Mouse (Mus musculus): Measurements from ENCODE around the gene Fcer2a.

Fcer2a gene

DNA sequence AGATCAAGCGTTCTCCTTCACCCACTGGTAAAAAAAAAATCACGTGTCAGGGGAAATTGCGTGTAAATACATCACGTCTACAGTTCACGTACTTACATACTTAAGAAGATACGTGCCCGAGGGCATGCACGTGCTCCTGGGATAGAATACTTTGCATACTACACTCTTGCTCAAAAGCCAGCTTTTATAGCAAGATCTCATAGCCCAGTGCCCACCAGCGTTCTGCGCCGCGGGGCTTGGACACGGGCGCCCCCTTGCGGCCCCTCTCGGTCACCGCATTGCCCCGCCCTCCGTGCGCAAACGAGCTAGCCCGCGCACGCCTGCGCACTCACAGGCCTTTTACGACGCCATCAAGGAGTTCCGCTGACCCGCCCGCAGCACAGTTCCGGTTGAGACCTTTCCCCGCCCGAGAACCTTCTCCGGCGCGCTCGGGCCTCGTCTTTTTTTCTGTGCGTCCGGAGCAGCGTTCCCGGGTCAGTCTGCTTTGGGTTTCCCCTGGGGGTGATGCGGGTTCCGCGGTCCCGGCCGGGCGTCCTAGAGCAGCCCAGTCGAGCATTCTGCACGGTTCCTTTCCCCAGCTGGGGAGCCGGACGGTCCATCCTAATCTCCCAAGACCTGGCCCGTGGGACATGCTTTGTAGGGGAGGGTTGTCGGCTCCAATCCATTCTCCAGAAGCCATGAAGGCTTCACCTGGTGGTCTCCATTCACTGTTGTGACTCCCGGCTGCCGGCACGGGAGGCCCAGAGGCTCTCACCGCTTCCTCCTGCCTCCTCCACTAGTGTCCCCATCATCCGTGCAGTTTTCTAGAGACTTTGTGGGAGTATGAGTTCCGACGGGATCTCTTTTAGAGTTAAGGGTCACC, 17.6 kb downstream of the Fcer2a start, which contains the start of gene Trappc5:
Gene Trappc5, plus strand, starts transcription at position 169 of the 862 bp plus-strand sequence.
- DNase-seq: peak; percentile 92

- DNase-seq: no peak
These were observed 19.3 kb downstream of the Fcer2a start for GRCm38 (mm10) chr8:3674671-3675070.

GRCm38 (mm10) chr8:3671980-3672491, 21.9 kb downstream of the Fcer2a start, which contains the start of gene Fcor:
Fcor (minus strand) TSS chr8:3672362.
- DNase-seq: peak; percentile 92

DNA sequence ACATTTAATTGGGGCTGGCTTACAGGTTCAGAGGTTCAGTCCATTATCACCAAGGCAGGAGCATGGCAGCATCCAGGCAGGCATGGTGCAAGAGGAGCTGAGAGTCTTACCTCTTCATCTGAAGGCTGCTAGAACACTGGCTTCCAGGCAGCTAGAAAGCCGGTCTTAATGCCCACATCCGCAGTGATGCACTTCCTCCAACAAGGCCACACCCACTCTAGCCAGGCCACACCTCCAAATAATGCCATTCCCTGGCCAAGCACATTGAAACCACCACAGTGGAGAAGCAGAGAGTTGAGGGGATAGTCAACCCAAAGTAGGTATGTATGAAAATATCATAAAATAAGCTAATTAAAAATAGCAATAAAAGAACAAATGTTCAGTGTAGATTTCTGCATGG, 23.6 kb downstream of the Fcer2a start:
- no peak for DNase-seq

DNA sequence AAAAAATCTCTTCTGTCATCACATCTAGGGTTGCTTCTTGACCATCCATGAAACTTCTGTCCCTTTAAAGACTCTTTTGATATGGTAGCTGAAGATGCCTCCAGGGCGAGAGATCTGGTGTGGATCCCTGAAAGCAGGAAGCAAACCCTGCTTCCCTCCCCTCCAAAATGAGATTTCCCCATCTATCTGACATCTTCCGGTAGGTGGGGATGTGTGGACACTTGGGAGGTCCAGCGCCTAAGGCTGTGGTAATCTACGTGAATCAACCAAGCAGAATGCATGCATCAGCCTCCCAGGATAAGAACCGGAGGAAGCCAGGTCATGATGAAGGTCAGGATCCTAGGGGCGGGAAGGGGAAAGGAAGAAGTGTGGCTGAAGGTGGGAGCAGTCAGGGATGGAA, 28.5 kb downstream of the Fcer2a start, which contains the start of gene Mcemp1:
Gene Mcemp1, plus strand, starts transcription at position 248 of the 400 bp plus-strand sequence.
- no peak for DNase-seq

DNA sequence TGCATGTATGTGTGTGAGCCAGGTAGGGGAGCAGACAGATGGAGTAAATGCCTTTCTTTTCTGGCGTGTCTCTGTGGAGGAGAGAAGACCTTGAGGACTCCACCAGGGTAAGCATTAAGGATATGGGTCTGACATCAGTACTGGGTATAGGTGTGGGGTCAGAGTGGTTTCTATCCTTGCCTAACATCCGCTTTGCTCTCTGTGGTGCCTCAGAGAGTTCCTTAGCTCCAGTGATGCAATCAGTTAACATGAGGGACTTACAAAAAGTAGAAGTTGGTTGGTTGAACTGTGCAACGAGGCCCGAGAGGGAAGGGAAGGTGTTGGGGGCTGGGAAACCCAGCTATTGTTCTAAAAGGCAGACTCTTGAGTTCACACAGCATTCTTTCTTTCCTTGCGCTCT, 29.6 kb downstream of the Fcer2a start:
- no peak for DNase-seq

GRCm38 (mm10) chr8:3660889-3661288, 33.1 kb downstream of the Fcer2a start:
- no peak for DNase-seq

- peak; percentile 26 for DNase-seq
These were observed 37.1 kb downstream of the Fcer2a start for GRCm38 (mm10) chr8:3656725-3657381.

- DNase-seq: no peak
These were observed 38.4 kb downstream of the Fcer2a start, which contains the start of gene Retn for GRCm38 (mm10) chr8:3655526-3655925. Retn (plus strand) TSS chr8:3655770.

DNA sequence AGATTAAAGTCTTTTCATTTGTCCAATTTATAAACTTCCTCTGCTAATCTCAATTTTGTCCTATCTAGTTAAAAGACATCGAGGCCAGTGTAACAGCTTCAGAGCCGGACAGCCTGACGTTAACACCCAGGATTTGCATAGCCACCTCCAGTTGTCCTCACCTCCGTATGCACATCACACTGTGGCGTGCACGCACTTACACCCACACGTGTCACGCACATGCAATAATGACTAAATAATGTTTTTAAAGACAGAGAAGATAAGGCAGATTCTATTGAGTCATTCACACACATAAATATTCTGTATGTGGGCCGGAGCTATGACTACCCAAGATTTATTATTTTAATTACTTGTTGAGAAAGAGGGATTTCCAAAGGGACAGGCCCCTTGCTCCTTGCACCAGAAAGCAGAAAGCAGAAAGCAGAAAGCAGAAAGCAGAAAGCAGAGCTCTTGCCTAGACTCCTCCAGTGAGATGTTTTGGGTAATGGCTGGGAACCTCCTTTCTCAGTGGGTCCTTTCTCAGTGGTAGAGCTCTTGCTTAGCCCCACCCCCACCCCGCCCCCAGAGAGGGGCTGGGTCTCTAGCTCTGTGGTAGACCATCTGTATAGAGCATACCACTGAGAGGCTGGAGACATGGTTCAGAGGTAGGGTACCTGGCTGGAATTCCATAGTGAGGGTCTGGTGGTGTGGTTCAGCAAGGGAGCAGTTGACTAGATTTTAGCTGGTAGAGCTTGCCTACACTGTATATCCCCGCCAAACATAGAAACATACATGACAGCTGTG, 39.1 kb downstream of the Fcer2a start:
- DNase-seq: no peak

GRCm38 (mm10) chr8:3652845-3653244, 41.1 kb downstream of the Fcer2a start:
- DNase-seq: no peak

DNA sequence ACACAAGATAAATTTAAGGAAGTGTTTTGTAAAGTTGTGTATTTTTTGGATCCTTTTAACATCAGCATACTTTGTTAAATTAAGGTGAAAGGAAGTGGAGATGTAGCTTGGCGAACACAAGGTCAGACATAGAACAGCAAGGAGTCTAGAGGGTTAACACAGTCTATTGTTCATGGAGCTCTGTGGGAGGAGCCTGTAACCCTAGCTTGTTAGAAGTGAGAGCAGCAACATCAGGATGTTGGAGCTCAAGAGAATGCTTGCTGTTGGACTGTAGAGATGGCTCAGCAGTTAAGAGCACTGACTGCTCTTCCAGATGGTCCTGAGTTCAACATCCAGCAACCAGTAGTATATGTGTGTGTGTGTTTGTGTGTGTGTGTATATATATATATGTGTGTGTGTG, 45.0 kb downstream of the Fcer2a start:
- no peak for DNase-seq

- DNase-seq: no peak
These were observed 45.7 kb downstream of the Fcer2a start for GRCm38 (mm10) chr8:3648268-3648667.

DNA sequence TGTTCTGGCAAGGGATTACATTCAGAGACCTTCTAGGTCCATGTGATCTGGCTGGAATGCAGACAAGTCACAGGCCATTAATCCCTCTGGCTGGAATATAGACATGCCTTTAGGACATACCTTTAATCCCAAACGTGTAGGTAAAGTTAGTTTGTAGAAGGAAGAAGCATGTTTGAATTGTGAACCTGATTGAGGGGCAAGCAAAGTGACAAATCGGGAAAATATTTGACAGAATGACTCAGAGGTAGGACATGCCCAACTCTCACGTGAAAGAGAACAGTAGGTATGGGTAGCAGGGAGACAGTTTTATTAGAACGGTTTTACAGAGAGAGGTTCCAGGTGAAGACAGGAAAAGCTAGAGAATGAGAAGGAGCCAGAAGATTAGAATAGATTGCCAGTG, 46.4 kb downstream of the Fcer2a start:
- DNase-seq: no peak

DNA sequence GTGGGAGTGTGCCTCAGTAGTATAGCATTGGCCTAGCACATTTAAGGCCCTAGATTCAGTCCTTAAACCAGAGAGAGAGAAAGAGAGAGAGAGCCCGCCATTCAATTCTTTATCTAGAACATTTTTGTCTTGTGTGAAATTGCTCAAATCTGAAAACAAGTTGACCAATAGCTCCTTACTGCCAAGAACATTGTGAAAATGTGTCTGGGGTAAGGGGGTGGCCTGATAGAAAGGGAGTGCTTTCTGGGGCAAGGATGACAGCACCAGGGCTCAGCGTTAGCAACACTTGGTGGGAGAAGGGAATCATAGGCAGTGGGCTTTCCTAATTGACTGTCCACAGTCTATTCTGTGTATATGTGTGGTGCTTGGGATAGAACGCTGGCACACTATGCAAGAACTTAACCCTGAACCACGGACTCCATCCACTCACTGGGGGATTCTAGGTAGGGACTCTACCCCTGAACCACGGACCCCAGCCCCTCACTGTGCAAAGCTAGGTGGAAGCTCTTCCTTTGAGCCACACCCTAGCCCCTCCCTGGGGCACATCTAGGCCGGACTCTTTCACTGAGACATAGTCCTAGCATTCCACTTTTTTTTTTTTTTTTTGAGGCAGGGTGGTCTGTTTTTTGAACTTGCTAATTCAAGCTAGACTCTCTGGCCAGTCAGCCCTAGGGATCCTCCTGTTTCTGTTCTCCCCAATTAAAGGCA, 47.0 kb downstream of the Fcer2a start:
- no peak for DNase-seq

- peak; percentile 22 for DNase-seq
These were observed 48.2 kb downstream of the Fcer2a start for GRCm38 (mm10) chr8:3645804-3646203.
